Mouse (Mus musculus) retina, postnatal 1 day (tissue): ENCODE data around the gene Dpy19l3.

Source experiments
- DNase-seq: peaks from one replicate; pipeline ENCODE4 v3.0.0-alpha.2; 2012

Dpy19l3 gene

DNA sequence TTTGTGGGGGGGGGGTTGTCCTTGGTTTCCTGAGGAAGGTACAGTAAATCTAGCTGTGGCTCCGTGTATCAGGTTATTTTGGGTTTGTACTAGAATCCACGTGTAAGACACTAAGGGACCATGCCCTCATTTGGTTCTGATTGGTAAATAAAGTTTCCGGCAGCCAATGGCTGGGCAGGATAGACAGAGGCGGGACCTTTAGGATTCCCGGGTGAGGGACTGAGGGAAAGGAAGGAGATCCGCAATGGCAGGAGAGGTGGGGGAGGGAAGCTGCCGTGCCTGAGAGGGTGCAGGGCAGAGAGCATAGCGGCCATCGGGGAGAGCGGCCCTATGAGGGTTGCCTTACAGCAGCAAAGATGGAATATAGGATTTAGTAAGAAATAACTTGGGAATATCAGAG, 67.0 kb downstream of the Dpy19l3 start:
- DNase-seq = peak; percentile 61

DNA sequence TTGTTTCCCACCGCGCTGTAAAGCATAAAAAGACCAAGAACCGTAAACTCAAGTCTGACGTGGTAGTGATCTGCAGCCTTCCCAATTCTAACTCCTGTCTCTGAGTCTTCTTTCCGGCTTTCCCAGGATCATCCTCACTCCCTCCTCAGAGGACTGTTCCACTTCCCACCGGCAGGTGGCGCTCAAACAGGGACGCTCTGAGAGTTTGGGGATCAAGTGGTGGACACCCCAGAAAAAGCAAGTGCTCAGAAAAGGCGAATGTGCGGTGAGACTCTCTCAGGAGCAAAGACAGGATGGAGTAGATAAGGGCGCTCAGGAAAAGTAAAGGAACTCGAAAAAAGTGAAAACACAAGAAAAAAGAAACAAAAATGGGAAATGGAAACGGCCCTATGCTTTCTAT, 67.5 kb downstream of the Dpy19l3 start:
- peak; percentile 74 for DNase-seq

DNA sequence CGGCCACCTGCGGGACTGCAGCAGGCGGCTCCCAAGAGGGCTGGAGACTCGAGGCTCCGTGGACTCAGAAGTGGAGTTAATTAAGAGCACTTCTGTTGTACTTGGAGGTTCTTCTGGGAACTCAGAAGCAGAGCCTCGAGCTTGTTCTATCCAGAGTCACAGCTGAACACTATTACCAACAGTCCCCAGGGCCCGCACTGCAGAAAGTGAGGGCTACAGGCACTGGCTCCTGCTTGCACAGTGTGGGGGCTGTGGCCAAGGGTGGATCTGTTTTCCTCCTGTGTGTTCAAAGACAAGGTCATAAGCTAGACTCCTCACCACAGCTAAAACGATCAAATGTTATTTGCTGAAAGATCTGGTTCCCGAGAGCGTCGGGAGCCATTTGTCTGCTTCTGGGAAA, 68.0 kb downstream of the Dpy19l3 start:
- DNase-seq = no peak

DNA sequence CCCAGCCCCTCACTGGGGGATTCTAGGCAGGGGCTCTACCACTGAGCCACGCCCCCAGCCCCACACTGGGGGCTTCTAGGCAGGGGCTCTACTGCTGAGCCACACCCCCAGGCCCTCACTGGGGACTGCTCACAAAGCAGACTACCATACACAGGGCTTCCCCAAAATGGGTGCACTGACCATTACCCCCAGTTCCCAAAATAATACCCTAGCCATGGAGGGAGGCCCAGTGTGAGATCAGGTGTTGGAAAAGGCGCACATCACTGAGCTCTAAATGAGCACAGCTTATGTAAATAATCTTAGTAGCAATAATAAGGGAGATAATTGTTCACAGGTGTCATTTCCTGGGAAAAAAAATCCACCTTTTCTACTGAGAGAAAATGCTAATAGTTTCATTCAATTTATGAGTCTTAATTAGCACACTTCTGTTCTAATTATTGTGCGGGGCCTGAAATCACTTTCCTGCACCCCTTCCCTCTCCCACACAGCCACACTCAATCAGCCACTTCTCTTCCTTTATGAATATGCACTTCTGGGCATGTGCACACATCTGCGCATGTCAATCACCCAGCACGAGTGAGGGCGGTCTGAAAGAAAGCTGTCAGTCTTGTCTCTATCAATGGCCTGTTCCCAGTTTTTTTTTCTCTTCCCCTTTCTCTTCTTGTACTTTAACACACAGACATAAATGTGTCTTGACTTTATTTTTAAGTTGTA, 70.7 kb downstream of the Dpy19l3 start:
- no peak for DNase-seq

DNA sequence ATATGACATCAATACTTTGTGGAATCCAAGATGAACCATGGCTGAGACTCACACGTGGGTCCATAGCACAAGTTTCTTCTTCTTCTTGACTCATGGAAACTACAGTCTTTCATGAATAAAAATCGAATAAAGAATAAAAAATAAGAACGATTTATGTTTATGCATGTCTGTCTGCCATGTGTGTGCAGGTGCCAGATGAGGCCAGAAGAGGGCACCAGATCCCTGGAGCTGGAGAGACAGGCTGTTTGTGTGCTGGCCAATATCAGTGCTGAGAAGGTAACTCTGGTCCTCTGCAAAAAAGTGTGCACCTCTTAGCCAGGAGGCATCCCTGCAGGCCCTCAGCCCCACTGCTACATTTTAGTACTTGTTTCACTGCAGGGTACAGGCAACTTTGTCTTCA, 72.7 kb downstream of the Dpy19l3 start:
- DNase-seq = no peak

DNA sequence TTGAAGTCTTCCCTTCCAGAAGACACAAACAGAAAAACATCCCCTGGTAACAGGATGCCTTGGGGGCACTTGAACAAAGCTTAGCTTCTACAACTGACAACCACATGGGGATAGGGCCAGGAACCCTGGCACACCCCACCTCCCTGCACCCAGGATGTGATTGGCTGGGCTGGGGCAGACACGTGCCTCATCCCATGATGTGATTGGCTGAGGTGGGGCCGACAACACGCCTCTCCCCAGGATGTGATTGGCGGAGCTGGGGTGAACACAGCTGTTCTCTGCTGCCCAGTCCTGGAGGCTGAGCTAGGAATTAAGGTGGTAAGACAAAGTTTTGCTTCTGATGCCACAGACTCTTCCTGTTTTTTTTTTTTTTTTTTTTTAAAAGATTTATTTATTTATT, 75.3 kb downstream of the Dpy19l3 start:
- DNase-seq = no peak

DNA sequence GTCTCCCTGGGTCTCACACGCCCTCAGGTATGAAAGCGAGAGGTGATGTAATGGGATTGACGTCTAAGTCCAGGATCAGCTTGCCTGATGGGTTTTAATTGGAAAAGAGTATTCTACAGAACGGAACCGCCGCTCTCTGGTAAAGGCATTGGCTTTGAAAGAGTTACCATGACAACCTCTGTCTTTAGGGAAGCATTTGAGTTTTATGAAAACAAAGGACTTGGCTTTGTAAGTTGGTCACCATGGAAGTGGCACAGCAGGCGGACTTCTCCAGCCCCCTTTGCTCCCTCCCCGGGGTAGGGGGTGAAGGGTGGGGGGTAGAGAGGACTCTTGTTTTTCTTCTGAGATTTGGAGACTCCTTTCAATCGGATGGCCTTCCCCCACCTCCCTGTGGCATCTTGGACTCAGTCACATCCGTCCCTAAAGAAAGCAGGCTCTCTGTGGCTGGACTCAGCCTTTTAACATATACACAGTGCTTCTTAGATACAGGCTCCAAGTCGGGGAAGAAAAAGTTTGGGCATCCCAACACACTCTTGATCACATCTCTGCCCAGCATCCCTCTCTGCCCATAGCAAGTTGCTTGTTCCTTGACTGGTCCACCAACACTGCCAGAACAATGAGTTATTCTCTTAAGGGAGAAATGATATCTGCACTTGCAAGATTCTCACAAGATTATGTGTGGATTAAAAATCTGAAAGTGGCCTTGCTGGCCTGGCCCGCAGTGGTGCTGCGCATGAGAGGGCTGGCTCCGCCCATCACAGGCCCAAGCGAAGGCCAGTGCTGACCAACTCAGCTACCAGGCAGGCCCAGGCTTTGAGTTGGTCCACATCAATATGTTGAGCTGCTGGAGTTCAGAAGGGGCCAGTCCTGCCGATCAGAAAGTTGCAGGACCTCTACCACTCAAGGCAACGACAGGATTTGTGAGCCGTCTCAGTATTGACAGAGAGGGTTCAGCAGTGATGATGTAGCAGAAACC, 85.9 kb downstream of the Dpy19l3 start:
- DNase-seq = peak; percentile 51

DNA sequence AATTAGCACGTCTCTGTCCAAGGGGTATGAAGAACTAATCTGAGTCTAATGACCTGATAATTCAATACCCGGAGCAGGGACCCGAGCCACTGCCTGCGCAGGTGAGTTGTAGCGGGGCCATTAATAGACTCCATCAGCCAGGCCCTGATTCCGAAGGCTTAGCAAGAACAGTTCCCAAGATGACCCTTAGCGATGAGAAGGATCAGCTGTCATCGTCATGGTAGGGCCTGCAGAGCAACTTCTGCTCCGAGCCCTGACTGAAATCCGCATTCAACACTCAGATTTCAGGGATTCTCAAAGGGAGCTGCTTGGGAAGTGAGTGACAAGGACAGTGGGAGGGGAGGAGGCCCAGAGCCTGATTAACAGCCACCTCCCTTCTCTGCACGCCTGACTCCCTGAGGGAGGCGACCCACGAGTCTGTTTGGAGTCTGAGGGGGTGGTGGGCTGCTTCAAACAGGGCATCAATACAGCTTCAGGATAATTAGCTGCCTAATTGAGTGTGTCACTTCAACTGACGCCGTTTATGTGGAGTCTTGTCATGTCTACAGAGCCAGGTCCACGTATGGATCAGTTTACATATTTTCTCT, 90.4 kb downstream of the Dpy19l3 start:
- peak; percentile 44 for DNase-seq

DNA sequence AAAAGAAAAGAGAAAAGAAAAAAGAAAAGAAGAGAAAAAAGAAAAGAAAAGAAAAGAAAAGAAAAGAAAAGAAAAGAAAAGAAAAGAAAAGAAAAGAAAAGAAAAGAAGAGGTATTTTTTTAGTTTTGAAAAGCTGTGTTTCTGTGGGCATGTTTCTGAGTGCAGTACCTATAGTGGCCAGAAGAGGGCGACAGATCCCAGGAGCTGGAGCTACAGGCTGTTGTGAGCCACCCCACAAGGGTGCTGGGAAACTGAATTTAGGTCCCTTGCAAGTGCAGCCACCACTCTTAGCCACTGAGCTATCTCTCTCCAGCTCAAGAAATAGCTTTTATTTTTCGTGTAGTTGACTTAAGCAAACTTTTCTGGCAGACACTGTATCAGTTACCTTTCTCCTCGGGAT, 95.1 kb downstream of the Dpy19l3 start:
- peak; percentile 35 for DNase-seq

DNA sequence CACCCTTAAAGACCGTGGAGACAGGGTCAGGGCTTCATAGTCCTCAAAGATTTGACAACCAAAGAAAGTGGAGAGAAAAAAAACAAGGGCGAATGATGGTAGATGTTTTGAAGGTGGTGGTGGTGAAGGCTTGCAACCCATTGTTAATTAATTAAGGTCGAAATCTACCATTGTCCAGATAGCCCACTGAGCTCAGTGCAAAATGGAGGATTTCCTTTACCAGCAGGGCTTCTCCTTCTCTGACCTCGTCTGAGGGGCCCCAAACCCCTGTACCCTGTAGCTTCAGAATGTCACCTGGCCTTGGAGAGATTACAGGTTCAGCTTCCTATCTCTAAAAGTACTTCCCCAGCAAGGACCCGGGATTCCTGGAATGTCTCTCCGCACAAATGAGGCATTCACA, 96.4 kb downstream of the Dpy19l3 start:
- DNase-seq = no peak

DNA sequence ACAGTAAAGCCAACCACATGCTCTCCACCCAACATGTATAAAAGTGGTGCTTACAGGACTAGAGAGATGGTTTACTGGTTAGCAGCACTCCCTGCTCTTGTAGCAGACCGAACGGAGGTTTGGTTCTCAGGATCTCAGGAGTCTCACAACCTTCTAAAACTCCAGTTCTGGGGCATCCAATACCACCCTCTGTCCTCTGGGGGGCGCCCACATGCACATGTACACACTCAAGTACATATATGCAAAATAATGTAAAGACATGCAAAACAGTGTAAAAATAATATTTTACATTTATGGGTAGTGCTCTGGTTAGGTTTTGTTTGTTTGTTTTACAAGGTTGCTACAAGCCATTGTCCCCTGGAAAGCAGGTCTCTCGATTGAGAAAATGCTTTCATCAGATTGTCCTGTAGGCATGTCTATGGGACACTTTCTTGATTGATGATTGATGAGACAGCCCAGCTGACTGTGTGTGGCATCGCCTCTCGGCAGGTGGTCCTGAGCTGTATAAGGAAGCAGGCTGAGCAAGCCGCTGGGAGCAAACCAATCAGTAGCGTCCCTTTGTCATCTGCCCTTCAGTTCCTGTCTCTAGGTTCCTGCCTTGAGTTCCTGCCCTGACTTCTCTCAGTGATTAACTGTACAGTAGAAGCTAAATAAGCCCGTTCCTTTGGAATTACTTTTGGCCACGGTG, 102.5 kb downstream of the Dpy19l3 start:
- DNase-seq = no peak

DNA sequence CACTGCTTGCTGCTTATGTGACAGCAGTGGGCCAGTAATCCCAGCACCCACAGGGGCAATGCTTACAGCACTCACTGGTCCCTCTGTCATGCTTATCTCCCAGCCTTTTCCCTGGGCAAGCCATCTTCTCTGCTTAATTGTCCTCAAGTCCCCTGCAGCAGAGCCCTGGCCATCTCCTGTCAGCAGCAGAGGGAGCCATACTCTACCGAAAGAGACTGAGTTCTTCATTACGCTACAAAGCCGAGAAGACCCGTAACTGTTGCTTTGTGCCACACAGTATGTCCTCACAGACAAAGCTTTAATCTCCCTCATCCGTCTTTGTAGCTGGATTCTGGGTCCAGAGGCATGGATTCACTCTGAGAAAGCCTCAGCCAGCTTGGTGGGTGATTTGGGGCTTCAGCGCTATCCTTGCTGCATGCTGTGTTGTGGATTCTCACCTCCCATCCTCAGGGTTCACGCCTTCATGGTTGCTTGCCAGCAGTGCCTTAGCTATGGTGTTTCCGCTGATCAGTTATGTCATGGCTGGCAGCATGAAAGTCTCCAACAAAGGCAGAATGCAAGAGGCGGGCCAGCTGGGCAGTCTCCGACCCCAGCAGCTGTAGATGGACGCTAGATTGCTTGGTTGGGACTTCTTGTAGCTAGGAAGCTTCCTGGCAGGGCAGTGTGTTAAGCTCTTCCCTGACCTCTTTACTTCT, 103.4 kb downstream of the Dpy19l3 start:
- DNase-seq = peak; percentile 27

DNA sequence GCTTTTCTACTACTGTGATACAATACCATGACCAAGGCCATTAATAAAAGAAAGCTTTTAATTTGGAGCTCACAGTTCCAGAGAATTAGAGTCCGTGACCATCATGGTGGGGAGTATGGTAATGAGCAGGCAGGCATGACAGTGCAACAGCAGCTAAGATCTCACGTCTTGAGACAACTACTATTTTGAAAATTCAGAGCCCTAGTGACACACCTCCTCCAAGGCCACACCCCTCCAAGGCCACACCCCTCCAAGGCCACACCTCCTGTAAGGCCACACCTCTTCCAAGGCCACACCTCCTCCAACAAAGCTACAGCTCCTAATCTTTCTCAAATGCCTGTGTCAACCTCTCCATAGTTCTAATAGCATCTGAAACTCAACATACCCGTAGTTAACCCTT, 105.2 kb downstream of the Dpy19l3 start:
- peak; percentile 50 for DNase-seq

DNA sequence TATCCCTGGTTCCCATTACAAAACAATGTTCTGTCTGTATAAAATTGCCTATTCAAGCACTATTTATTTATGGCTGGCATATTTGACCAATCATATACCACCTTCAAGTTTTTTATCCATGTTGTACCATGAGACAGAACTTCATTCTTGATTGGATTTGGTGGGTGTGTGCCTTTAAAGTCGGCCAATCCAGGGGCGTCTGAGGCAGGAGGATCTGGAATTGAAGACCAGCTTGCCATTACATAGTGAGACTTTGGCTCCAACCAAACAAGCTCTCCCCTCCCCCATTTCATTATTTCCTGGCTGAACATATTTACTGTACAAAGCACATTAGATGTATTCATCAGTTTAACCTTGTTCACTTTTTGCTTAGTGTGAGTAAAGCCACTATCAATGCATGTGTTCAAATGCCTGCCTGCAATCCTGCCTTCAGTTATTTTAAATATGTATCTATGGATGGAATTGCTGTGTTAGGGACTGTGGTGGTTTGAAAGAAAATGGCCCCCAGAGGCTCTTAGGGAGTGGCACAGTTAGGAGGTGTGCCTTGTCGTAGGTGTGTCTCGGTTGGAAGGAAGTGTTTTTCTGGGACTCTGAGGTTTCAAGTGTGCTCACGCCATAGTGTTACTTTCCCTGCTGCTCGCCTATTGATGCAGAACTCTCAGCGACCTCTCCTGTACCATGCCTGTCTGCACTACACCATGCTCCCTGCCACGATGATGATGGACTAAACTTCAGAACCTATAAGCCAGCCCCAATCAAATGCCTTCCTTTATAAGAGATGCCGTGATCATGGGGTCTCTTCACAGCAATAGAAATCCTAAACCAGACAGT, 105.8 kb downstream of the Dpy19l3 start:
- DNase-seq = no peak

DNA sequence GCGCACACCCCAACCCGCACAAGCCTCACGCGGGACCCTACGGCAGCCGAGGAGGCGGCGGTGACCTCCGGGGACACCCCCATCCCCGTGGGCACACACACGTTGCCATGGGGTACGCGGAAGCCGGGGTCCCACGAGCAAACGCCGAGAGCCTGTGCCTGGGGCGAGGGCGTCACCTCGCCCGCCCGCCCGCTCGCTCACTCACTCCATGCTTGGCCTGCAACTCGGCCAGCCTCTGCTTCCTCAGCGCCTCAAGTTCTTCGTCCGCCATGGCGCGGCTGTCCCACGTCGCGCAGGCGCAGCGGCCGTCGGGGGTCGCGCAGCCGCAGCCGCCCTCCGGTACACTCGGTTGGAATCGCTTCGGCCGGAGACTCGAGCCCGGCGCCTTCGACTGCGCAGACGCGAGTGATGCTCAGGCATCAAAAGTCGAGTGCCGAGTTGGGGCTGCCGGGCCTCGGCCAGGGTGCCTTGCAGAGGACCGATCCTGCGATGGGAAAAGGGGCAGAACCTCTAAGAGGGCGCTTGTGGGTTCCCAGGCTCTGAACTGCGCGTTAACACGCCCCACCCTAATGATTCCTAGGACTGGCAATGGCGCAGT, 107.1 kb downstream of the Dpy19l3 start, which contains the start of gene Pdcd5:
Gene Pdcd5, minus strand, starts transcription at position 421 of the 598 bp plus-strand sequence.
- peak; percentile 98 for DNase-seq

DNA sequence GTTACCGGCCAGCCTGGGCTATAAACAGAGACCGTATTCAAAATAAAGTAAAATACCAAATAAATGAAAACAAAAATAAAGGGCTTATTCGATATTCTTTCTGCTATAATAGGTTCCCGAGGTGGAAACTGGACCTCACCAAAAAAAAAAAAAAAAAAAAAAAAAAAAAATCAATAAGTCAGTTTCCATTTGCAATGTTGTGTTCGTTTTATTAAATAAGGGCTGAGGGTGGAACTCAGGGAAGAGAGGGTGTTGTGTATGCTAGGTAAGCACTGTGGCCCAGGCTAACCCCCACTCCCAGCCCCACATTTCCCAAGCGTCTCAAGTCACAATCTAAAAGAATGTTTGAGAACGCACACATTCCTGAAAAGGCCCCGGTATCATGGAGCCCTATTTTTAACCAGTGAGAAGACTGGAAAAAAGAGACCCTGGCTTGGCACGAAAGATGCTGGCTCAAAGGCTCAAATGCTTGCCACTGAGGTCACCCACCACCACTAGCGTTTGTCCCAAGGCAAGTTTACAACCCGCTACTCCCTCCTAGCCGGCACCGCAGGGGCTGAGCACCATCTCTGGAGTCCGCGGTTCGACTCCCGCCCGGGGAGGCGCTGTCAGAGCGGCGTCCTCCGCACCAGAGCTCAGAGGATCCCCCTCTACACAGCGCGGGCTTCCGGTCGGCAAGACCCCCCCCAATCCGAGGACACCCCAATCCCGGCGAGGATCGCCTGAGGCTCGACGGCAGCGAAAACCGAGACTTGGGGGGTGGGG, 107.8 kb downstream of the Dpy19l3 start:
- DNase-seq = no peak

DNA sequence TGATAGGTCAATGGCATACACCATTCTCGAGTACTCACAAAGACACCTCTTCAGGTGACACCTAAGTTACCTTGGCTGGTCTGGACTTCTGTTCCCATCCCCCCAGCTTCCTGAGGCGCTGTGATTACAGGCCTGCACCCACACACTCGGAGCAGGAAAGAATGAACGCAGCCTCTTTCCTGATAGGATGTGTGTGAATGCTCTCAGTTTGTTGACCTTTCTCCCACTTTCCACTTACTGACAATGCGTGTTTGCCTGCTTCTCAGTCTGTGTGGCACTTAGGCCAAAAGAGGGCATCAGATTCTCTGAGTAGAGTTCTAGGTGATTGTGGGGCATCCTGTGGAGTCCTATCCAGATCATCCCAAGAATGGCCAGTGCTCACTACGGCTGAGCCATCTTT, 114.2 kb downstream of the Dpy19l3 start:
- DNase-seq = no peak

DNA sequence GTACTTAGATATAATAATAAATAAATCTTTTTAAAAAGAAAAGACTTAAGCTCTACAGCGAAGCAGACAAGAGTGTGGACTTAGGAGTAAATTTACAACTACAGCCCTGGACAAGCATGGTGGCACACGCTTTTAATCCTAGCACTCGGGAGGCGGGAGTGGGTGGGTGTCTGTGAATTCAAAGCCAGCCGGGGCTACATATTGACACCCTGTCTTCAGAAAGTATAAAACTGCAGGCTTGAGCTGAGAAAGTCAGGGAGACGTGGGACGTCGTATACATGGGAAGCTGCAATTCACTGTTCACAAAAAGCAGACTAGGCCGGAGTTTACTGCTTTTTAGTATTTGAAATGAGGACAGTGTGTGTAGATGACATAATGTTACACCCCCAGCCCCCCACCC, 117.4 kb downstream of the Dpy19l3 start:
- no peak for DNase-seq

DNA sequence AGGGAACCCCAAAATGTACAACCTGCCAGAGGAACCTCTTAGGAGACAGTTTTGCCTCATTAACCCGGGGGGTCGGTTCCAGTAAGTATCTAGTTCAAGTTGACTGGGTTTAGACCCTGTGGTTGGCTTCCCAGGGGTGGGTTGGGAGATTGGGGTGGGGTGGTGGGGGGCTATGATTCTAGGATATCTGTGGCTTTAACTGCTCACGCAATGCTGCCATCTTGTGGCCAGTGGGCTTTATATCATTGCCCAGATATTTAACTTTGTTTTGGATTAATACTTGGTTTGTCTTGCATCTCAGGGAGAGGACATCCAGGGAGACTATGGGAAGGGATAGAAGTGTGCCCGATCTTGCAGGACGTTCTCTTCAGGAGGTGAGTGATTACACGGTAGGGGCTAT, 118.0 kb downstream of the Dpy19l3 start:
- DNase-seq = peak; percentile 62
